Comparison of ENCODE assay signal across 8 mouse cellular contexts in genomic region chr12:26524943-26525697, GRCm38 (mm10). TPM values are rescaled to one million over a fixed set of nuclear protein-coding genes. Genes with fewer than 3 reads are reported as not detected.
DNase-seq lines count a peak whose midpoint lies in the region; ATAC-seq lines count a peak whose summit lies in the region.
"Had no signal": no experiment of that assay in that cellular context is flagged by ENCODE, and none has a peak within 500 bp of the region (broad histone marks: within the 10 kb centered on the region; RNA-seq: fewer than 3 reads in every experiment).

No protein-coding gene starts in this region.

- no peaks in the 10 kb centered on the region for H3K9me3 ChIP-seq in embryonic facial prominence, embryonic 14.5 days (ENCODE audit: control insufficient read depth, low read length)
- H3K9me3 ChIP-seq in kidney, embryonic 16.5 days (ENCODE audit: low read length) = no peaks in the 10 kb centered on the region
- no peaks in the 10 kb centered on the region for H3K9me3 ChIP-seq in midbrain, embryonic 11.5 days (ENCODE audit: control insufficient read depth, low read length)

- intact Hi-C loops in heart, postnatal 10 days (cut with DNase I) = no loop called here

- peak; percentile 57 for DNase-seq in retina, postnatal 1 day
- no peak for DNase-seq in retina, embryonic 14.5 days (ENCODE audit: low spot score)
- peak; percentile 90 for DNase-seq in embryonic facial prominence, embryonic 14.5 days (ENCODE audit: low spot score)
- peak; percentile 78 to 87 for DNase-seq in heart, postnatal 10 days
- peak; percentile 66 for DNase-seq in midbrain, embryonic 11.5 days (ENCODE audit: low spot score, missing footprints)
- peak; percentile 20 for DNase-seq in thymus, postnatal 4 days

- no peaks in the 10 kb centered on the region for H3K27me3 ChIP-seq in embryonic facial prominence, embryonic 14.5 days (replicated peaks; ENCODE audit: control insufficient read depth, insufficient read depth, low read length)
- H3K27me3 ChIP-seq in kidney, embryonic 16.5 days (ENCODE audit: insufficient read depth, low read length) = no peaks in the 10 kb centered on the region
- H3K27me3 ChIP-seq in midbrain, embryonic 11.5 days (ENCODE audit: control insufficient read depth, insufficient read depth, low read length) = no peaks in the 10 kb centered on the region

- peak; percentile 91 for ATAC-seq in embryonic facial prominence, embryonic 14.5 days (ENCODE audit: low read depth)
- peak; percentile 74 for ATAC-seq in kidney, embryonic 16.5 days (ENCODE audit: low FRiP score, low TSS enrichment)
- ATAC-seq in midbrain, embryonic 11.5 days (ENCODE audit: low FRiP score) = no peak

- H3K4me1 ChIP-seq in embryonic facial prominence, embryonic 14.5 days (ENCODE audit: control insufficient read depth, insufficient read depth, low read length) = 0 out of 2 replicates have a peak, but pooled peaks cover 3% of the 10 kb centered on the region
- H3K4me1 ChIP-seq in kidney, embryonic 16.5 days (ENCODE audit: insufficient read depth, low read length) = peaks cover 5% of the 10 kb centered on the region; the same call in 1 of the 2 replicates
- no peaks in the 10 kb centered on the region for H3K4me1 ChIP-seq in midbrain, embryonic 11.5 days (ENCODE audit: control insufficient read depth, insufficient read depth, low read length)

- 40% methylated on average over 3 of the region's 3 CpGs for WGBS in embryonic facial prominence, embryonic 14.5 days
- WGBS in kidney, embryonic 16.5 days = 50% methylated on average over 3 of the region's 3 CpGs
- WGBS in midbrain, embryonic 11.5 days = 76% methylated on average over 3 of the region's 3 CpGs

- H3K4me3 ChIP-seq in embryonic facial prominence, embryonic 14.5 days (ENCODE audit: low read depth, low read length) = no peak overlapping the region
- H3K4me3 ChIP-seq in kidney, embryonic 16.5 days (ENCODE audit: low read length) = no peak overlapping the region
- H3K4me3 ChIP-seq in midbrain, embryonic 11.5 days (ENCODE audit: low read depth, low read length) = no peak overlapping the region
- H3K4me3 ChIP-seq: left cerebral cortex, adult 2 months had no signal

- no peak overlapping the region for H3K9ac ChIP-seq in embryonic facial prominence, embryonic 14.5 days (ENCODE audit: low read depth, low read length)
- H3K9ac ChIP-seq in kidney, embryonic 16.5 days (replicated peaks; ENCODE audit: low read length) = no peak overlapping the region
- no peak overlapping the region for H3K9ac ChIP-seq in midbrain, embryonic 11.5 days (ENCODE audit: low read length)

- H3K36me3 ChIP-seq in embryonic facial prominence, embryonic 14.5 days (ENCODE audit: control insufficient read depth, insufficient read depth, low read length) = no peaks in the 10 kb centered on the region
- no peaks in the 10 kb centered on the region for H3K36me3 ChIP-seq in kidney, embryonic 16.5 days (ENCODE audit: insufficient read depth, low read length)
- H3K36me3 ChIP-seq in midbrain, embryonic 11.5 days (ENCODE audit: control insufficient read depth, insufficient read depth, low read length) = no peaks in the 10 kb centered on the region

- no peak overlapping the region; the same call in none of the 2 replicates for H3K27ac ChIP-seq in embryonic facial prominence, embryonic 14.5 days (replicated peaks; ENCODE audit: low read depth, low read length)
- no peak overlapping the region for H3K27ac ChIP-seq in kidney, embryonic 16.5 days (ENCODE audit: low read length)
- no peak overlapping the region for H3K27ac ChIP-seq in midbrain, embryonic 11.5 days (ENCODE audit: low read depth, low read length)
- H3K27ac ChIP-seq: left cerebral cortex, adult 2 months had no signal

- H3K4me2 ChIP-seq in embryonic facial prominence, embryonic 14.5 days (ENCODE audit: low read depth, low read length) = no peak overlapping the region
- no peak overlapping the region for H3K4me2 ChIP-seq in kidney, embryonic 16.5 days (replicated peaks; ENCODE audit: low read depth, low read length)
- no peak overlapping the region for H3K4me2 ChIP-seq in midbrain, embryonic 11.5 days

RNA-seq across cellular contexts. Expression of gene Cmpk2, which starts 56.1 kb away (rescaled TPM):
- polyA plus RNA-seq in embryonic facial prominence, embryonic 14.5 days (2014; fragmentation: Nextera tagmentation; extraction: Ambion mirVana) = 7.2 and 10.3 TPM in 2 replicates
- 1 to 10 TPM; 5.8 to 6.8 TPM for total RNA-seq in heart, postnatal 10 days (2021)
- 8.9 and 9.2 TPM in 2 replicates for polyA plus RNA-seq in kidney, embryonic 16.5 days (2015; fragmentation: Nextera tagmentation; extraction: Ambion mirVana)
- polyA plus RNA-seq in midbrain, embryonic 11.5 days (2014; fragmentation: Nextera tagmentation; extraction: Ambion mirVana) = 7.6 and 7.8 TPM in 2 replicates
